Mouse (Mus musculus): ENCODE measurements at regions not wholly inside any gene's neighbourhood (a gene's known extent, or its start where the extent isn't known, plus 50 kb on each side); places are given as distances from the start of the nearest gene placed in this dataset.

DNA sequence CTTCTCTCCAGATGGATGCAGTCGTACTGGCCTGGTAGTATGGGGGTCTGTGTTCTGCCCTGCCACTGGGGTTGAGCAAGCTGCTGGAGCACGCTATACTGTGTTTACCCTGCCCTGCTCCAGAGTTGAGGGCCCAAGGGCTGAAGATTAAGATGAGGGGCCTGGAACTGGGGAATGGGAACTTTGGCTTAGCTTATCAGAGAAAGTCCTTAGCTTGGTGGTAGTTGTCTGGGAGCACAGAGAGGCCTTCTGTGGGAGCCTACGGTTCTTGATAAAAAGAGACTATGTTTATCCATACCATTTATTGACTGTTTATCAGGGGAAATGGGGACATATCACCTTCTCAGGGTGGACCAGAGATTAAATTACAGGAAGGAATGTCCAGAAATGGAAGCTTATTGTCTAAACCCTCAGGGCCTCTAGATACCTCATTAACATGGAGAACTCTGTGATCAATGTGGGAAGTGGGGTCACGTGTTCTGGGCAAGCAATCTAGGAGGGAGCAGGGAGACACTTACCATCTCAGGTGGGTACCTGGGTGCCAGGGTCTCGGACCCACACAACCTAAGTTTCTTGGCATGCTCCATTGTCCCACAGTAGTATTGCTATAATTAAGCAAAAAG is 58.7 kb downstream of the Mycn start:
- DNase-seq (ENCODE audit: low read depth, low spot score): no peak

DNA sequence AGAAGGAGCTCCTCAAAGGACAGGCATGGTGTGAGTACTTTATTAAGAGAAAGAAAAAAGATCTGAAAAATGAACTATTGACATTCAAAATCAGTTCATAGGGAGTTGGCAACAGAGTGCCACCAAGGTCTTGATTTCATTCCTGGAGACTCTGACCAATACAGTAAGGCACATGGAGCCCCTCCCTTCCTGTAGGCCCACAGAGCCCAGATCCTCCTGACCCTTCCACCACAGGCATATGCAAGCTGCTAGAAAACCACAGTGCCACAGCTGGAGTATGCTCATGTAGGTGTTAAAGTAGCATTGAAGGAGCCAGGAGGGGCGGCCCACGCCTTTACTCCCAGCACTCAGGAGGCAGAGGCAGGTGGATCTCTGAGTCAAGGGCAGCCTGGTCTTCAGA is 63.7 kb downstream of the Mycn start:
- DNase-seq (ENCODE audit: low read depth, low spot score): no peak

DNA sequence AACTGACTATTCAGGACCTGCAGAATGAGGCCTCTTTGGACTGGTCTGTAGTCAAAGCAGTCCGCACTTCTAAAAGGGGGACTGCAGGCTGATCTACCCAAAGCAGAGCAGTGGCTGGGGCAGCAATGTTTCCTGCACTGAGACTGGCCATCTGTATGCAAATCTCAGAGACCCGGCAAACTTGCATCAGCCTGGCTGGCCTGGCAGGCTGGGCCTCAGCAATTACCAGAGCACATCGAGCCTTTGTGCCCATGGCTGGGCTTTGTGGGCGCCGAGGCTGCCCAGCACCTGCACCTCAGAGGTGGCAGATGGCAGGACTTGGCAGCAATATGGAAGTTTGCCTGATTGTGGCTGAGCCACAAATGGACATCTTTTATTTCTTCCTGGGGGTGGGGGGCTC is 64.2 kb downstream of the Mycn start:
- DNase-seq (ENCODE audit: low read depth, low spot score): no peak

DNA sequence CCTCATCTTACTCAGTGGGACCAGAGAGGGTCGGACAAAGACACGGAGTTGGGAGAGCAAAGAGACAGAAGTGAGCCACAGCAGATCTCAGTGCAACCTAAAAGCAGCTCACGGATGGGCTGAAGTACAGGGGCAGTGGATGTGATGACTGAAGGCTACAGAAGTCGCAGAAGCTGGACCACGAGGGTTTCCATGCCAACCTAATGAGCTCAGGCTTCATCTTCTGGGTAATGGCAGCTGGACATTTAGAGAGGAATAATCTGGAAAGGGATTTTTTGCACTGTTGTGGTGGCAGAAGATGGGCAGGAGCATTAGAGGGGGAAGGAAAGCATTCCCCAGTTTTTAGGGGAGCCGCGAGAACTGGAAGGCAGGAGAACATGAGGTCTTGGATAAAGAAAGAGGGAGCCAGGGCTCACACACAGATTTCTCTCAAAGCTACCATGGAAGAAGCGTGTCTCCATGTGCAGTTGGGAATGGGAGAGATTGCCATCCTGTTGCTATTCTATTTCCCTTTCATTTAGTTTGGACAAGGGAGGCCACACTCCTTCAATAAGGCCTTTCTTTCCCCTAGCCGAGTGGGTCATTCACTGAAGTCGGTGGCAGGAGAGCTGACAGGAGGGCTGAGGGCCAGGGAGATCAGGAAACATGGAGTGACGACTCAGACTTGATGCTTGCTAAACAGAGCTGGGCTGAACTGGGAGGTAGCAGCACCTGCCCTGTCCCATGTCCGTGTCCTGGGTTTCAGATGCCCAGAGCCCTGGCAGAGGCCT is 65.6 kb downstream of the Mycn start:
- no peak for DNase-seq (ENCODE audit: low read depth, low spot score)

DNA sequence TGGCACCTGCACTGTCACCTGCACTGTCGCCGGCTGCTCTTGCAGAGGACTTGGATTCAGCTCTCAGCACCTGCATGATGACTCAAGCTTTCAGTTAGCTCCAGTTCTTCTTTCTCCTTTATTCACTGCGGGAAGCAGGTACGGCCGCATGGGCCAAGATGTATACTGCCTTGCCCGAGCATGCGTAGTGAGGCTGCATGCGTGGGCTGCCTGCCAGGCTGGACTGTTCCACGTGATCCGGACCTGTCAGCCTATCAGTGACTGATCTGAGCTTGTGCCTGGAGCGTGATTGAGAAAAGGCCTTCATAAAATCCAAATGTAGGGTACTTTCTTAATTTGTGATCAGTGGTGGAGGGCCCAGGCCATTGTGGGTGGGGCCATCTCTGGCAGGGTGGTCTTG is 68.2 kb downstream of the Mycn start:
- DNase-seq (ENCODE audit: low read depth, low spot score): peak; percentile 31

DNA sequence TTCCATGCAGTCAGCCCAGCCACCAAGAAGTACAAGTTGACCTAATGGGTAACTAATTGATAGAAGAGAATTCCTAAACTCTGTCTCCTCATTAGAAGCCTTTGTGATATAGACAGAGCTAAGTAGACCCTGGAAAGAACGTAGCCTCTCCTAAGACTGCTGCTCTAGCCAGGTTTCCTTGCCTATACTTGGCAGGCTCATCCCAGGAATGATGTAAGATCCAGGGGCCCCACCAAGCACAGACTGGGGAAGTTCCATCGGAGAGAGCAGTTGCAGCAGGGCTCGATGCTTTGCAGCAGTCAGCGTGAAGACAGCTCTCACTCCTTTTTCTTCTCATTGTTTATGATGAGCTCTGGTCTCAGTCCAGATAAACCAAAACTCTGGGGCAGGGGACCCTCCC is 68.7 kb downstream of the Mycn start:
- no peak for DNase-seq (ENCODE audit: low read depth, low spot score)

DNA sequence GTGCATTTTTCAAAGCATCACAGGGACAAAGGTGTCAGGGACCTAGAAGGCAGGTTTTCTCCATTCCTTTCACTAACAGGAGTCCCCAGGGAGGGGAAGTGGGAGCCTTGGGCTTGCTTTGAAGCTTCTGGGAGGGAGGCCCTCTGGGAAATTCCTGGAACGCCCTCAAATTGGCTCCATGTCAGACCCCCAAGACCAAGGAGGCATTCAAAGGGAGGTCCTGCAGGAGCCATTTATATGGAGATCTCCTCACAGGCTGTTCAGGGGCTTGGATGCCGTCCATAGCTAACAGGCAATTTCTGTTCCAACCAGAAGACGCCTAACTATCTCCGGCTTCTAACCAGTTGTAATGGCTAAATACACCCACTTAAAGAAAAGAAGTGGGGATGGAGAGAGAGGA is 70.4 kb downstream of the Mycn start:
- no peak for DNase-seq (ENCODE audit: low read depth, low spot score)

DNA sequence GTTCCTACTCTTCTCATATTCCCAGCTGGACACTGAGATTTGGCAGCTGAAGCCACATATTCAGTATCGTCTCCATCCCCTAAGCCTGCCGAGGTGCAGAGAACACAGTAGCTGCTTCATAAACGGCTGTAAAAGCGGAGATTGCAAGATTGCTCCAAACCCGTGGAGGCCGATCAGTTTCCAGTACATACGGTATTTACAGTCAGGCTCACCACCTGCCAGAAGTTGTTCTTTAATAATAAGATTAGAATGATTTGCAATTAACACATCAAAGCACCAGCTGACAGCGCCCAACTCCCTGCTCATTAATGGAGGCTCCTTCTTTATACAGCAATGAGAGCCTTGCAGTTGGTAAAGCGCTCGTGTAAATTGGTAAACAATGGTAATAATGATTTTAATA is 75.1 kb downstream of the Mycn start:
- no peak for DNase-seq (ENCODE audit: low read depth, low spot score)

DNA sequence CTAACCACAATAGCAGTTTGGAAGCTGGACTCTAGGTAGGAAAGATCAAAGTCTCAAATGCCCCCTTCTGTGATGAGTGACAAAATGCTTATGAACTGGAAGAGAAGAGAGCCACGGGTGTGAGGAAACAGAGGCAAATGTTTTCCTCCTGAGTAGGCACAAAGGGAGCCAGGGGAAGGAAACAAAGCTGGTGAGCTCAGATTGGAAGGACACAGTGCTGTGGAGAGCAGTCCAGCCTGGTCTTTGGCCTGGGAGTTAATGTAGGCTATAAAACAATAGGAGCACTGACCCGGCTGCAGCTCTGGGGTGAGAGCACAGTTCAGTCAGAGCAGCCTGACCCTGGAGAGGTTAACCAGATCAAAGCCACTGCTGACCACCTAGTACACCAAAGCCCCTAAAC is 91.0 kb downstream of the Mycn start:
- no peak for DNase-seq (ENCODE audit: low read depth, low spot score)

DNA sequence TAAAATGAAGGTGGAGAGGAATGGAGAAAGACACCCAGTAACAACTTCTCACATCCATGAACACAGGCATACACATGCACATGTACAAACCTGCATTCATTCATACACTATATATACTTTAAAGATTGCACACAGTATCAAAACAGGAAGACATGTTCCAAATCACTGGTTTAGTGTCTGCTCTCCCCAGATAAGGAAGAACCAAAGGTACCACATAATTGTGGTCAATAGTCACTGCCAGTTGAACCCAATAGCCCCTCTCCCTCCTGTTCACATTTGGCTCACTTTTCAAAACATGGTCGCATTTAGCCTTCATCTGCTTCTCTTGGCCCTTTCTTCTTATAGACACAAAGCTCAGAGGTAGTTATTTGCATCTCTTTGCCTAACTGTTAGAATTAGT is 95.0 kb downstream of the Mycn start:
- no peak for DNase-seq (ENCODE audit: low read depth, low spot score)

DNA sequence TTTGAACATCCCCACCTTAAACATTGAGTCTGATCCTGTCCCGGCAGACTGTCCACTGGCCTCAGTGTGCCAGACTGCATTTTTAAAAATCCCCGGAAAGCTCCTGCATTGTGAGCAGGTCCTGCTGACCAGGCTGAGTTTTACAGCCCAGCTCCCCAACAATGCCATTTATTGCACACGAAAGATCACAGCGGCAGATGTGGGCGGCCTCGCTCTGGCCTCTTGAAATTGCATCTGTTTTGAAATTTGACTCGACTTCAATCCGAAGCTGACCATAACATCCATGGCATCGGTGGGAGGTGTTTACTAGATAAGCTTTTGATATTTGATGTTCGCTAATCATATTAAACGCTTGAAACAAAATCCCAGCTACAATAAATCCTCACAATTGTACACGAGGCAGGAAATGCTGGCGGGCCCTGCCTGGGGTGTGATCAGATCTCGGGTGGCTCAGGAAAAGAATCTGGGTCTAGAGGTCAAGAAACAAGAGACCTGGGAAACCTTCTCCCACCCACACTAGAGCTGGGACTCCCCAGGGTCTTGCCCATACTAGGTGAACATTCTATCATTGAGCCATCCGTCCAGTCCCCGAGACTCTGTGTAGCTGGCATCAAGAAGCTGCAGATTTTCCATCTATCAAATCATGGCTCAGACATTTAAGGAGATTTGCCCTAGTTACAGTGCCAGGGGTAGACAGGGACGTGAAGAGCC is 99.3 kb downstream of the Mycn start:
- DNase-seq (ENCODE audit: low read depth, low spot score): no peak

DNA sequence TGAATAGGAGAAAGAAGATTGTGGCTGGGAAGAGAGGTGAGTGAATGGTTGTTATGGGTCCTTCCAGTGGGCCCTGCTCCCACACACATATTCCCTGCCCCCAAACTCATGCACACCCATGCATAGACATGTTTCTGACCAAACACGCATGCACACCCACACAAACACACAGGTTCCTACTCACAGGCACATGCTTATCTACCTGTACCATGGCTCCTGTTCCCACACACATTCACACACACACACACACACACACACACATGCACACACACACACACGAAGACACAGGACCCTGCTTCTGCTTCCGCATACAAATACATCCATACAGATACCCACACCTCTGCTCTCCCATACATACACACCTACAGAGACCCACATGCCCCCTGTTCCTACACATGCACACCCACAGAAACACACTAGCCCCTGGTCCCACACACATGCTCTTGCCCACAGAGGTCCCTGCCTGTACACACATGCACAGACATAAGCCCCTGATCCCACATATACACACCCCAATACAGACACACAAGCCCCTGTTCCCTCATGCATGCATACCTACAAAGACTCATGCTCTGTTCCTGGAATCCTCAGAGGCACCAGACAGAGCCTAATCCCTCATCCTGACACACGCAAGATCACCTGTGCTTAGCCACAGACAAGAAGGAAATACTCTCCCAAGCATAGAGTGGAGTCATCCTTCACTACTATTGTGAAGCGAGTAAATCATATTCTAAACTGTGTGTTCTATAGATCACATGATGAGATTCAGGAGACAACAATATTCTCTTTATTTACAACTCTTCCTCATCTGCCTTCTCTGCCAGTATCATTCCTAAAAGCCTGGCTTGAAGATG is 100.1 kb downstream of the Mycn start:
- no peak for DNase-seq (ENCODE audit: low read depth, low spot score)

DNA sequence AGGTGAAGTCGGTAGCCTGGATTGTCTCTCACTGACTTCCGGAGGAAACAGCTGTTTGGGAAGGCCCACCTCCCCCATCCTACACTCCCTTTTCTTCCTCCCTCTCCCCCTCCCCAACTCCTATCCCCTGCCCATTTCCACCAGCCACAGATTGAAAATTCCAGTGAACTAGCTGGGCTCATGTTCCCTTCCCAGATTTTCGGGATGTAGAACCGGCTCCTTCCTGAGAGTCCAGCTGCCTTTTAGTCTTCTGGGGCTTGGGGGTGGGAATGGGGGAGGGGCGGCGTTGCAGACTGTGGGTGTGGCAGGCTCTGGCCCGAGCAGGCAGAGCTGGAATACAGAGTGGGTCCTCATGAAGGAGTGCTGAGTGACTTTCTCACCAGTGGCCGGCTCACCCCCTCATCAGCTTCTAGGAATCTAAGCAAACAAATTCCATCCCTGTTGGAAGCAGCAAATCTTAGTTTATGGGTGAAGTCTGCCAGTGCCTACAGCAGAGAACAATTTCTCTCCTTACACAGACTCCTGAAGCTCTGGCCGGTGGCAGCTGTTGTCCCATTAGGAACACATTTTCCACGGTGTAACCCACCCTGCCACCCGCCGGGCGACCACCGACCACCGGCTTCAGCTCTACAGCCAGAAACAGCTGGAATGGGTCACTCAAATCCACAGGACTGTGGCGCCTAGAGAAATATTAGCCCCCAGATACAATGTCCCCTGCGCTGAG is 100.9 kb downstream of the Mycn start:
- no peak for DNase-seq (ENCODE audit: low read depth, low spot score)

DNA sequence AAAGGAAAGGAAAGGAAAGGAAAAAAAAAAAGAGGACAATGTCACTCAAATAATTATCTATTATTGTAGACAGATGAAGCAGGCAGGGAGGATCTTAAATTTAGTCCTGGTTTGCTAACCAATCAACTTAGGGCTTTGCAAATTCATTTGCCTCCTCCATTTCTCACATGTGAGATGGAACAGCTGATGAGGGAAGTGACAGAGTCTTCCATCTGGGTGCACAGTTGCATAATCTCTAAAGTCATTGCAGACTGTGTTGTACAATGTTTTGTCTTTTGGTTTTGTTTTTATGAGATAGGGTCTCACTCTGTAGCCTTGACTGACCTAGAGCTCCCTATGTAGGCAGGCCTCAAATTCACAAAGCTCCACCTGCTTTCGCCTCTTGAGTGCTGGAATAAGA is 103.9 kb downstream of the Mycn start:
- no peak for DNase-seq (ENCODE audit: low read depth, low spot score)

DNA sequence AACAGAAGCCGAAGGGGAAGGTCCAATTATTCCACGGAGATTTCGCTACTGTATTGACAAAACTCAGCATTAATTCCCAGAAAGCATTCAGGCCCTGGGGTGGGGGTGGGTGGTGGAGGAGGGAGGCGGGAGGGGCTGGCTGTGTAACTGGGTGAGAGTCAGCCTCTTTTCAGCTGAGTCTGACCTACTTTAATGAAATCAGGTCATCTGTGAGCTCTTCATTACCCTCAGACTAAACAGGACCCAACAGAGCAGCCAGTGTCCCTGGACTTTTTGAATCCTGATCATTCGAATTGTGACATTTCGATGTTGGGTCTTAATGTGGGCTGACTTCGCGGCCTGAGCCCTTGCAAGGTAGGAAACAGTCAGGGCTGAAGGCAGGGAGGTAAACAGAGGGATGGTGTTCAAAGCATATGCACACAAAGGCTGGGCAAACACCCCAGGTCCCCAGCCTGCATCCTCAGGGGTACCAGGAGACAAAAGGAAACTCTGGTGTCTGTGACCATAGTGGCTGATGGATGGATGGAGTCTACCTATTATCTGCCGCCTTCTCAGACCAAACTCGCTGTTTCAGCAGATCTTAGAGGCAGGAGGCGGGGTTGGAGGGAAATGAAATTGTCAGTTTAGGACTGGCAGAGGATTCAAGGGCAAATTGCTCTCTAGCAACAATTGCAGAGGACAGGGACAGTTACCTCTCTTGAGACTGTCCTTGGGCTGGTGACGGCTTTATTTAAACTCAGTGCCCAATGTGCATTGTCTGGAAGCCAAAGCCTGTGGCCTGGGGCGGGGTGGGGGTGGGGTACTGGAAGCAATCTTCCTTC is 113.7 kb downstream of the Mycn start:
- DNase-seq (ENCODE audit: low read depth, low spot score): no peak

DNA sequence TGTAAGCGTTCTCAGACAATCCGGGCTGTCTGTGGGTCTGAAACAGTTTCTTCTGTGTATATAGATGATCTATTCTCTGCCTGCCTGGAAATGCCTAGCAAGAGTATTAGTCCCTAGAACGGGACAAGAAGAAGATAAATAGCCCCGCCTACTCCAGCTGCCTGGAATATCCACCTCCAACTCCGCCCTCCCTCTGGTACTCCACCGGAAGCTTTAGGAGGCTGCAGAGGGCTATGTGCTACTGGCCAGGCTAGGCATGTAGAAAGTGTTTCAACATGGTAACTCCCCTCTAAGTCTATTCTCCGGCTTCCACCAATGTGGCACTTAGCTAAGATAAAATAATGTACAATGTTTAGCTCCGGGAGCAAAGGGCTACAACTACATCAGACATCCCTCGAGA is 114.3 kb downstream of the Mycn start:
- no peak for DNase-seq (ENCODE audit: low read depth, low spot score)

DNA sequence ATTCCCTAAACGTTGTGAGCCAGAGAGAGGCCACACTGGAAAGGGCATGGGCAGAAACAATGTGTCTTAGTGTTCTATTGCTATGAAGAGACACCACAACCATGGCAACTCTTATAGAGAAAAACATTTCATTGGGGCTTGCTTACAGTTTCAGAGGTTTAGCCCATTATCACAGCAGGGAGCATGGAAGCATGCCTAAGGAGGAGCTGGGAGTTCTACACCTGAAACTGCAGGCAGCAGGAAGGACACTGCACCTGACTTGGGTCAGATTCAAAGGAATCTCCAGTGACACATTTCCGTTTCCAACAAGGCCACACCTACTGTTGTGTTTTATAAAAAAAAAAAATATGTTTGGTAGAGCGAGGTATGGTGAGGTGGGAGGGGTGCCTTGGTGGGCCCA is 115.3 kb downstream of the Mycn start:
- DNase-seq (ENCODE audit: low read depth, low spot score): no peak

DNA sequence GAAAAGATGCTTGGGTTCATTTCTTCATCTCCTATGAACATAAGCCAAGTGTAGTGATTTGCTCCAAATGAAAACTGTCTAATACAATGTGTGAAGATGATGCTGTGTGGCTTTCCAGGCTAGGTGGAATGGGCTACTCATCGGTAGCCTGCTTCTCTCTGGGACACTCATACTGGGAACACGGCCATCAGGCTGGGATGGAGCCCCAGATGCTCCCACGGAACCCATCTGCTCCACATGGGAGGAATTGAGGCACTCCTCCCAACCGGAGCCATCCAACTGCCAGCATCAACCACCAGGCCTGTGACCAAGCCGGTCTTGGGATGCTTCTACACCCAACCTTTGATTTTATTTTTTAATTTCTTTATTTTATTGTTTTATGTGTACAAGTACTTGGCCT is 115.9 kb downstream of the Mycn start:
- DNase-seq (ENCODE audit: low read depth, low spot score): no peak

DNA sequence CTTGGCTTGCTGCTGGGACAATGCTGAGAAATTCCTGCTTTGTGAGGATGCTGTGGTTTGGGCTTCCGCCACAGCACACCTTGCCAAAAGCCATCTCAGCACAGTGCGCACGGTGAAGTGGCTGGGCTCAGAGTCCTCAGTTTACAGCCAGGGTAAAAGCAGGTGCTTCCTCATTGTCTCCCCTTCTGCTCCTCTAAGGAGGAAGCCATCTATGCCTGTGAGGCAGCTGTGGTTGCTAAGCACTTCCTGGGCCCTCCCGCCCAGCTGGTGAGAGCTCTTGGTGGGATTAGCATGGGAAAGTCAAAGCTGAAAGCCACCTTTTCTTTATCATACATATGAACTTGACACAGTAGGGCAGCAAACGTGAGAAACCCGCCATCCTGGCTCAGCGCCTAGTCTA is 120.2 kb downstream of the Mycn start:
- no peak for DNase-seq (ENCODE audit: low read depth, low spot score)

DNA sequence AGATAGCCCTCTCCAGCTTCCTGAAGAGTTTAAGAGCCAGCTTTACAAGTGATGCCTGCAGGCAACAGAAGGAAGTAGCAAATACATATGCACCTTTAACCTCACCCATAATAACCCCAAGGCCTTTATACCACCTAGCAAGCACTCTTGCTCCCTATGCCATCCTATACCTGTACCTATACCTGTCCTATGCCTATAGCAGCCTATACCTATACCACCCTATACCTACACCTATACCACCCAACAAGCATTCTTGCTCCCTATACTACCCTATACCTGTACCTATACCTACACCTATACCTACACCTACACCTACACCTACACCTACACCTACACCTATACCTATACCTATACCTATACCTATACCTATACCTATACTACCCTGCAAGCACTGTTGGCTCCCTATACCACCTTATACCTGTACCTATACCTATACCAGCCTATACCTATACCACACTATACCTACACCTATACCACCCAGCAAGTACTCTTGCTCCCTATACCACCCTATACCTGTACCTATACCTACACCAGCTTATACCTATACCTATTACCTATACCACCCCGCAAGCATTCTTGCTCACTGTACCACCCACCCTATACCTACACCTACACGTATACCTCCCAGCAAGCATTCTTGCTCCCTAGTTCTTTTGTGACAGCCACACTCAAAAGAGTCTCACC is 120.9 kb downstream of the Mycn start:
- no peak for DNase-seq (ENCODE audit: low read depth, low spot score)

Data from WW6 (cell line).